Mouse (Mus musculus) limb, embryonic 12.5 days (tissue): ENCODE data around the gene Dock4. TPM values are rescaled to one million over a fixed set of nuclear protein-coding genes. Genes with fewer than 3 reads are reported as not detected.

Experiments used
- ATAC-seq: fragments of 200-750 bp; cut with Nextera tagmentation; 2 replicates; pipeline ENCODE4 v1.8.0; 2017; ENCODE audit warnings: low read depth, moderate TSS enrichment; ENCODE audit not compliant: insufficient number of reproducible peaks, insufficient read depth, low FRiP score, low TSS enrichment
- H3K27ac ChIP-seq: fragments of 300-500 bp; sonication (generic); 2 replicates; pipeline ENCODE4 v1.5.1; 2016; ENCODE audit warnings: mild to moderate bottlenecking, moderate library complexity
- H3K27me3 ChIP-seq: fragments of 300-500 bp; sonication (generic); 2 replicates; pipeline ENCODE4 v1.6.1; 2016; ENCODE audit warnings: mild to moderate bottlenecking, moderate library complexity
- H3K36me3 ChIP-seq: fragments of 300-500 bp; sonication (generic); 2 replicates; pipeline ENCODE4 v1.6.1; 2016; ENCODE audit warnings: mild to moderate bottlenecking, moderate library complexity
- H3K4me1 ChIP-seq: fragments of 300-500 bp; sonication (generic); replicated peaks from 2 replicates; pipeline ENCODE4 v1.6.1; 2016
- H3K4me2 ChIP-seq: fragments of 300-500 bp; sonication (generic); 2 replicates; pipeline ENCODE4 v1.6.1; 2016; ENCODE audit warnings: mild to moderate bottlenecking, moderate library complexity
- H3K4me3 ChIP-seq: fragments of 300-500 bp; sonication (generic); replicated peaks from 2 replicates; pipeline ENCODE4 v1.5.1; 2016; ENCODE audit warnings: mild to moderate bottlenecking
- H3K9ac ChIP-seq: fragments of 300-500 bp; sonication (generic); replicated peaks from 2 replicates; pipeline ENCODE4 v1.6.1; 2016; ENCODE audit warnings: mild to moderate bottlenecking, moderate library complexity
- H3K9me3 ChIP-seq: fragments of 300-500 bp; sonication (generic); 2 replicates; pipeline ENCODE4 v1.6.1; 2016; ENCODE audit warnings: mild to moderate bottlenecking, moderate library complexity
- WGBS: fragments of 180-500 bp; shearing (Covaris S2); methylation state at CpG from one replicate; pipeline ENCODE4 v1.1.7; 2016; 5-methylcytosine and 5-hydroxymethylcytosine counted together
- polyA plus RNA-seq: library from polyadenylated mRNA; unstranded; fragments of >200 nt; fragmentation: Nextera tagmentation; extraction: Ambion mirVana; gene quantifications from 2 replicates; pipeline ENCODE4 v1.2.1, GENCODE M21; 2016

Dock4 gene
- polyA plus RNA-seq, 1 experiment from 2014 or later: 24.9 TPM

DNA sequence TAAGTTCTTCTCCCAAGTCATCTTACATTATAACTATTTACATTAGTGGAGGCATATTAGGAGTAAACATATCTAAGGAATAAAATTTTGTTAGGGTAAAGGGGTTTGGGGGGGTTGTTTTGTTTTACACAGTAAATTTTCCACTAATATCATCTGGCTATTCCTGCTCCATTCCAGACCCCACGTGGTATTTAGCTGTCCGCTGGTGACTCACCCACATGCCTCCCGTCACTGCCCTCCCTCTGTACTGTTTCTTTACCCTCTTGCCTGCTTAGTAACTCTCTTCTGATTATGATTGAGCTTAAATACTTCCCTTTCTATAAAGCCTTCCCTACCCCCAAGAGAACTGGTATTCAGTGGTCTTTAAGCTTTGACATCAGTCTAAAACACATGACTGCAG, 266.5 kb downstream of the Dock4 start:
- Histone ChIP-seq H3K36me3 (no peaks in the 10 kb centered on the region), H3K4me2 (no peak overlapping the region), H3K27me3 (no peaks in the 10 kb centered on the region), H3K4me3 (no peak overlapping the region), H3K4me1 (no peaks in the 10 kb centered on the region), H3K9me3 (no peaks in the 10 kb centered on the region), H3K9ac (no peak overlapping the region), H3K27ac (no peak overlapping the region)
- WGBS: 82% methylated on average over 3 of the region's 3 CpGs
- no peak for ATAC-seq

DNA sequence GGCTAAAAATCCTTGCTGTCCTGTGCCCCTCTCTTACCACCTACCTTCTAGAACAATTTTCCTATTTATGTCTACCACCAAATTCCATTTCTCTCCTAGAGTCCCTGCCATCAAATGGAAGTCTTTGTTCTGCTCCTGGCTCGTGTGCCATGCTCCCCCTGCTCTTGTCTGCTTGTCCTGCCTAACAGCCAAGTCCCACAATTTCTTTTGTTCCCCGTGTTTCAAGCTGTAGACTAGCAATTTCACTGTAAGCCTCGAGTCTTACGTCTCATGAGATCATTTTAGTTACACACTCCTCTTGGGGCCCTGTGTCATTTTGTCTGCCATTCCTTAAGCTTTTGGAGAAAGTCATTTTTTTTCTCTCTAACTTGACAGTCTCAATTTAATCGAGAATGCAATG, 268.5 kb downstream of the Dock4 start:
- Histone ChIP-seq H3K27ac (no peak overlapping the region), H3K4me3 (no peak overlapping the region), H3K27me3 (no peaks in the 10 kb centered on the region), H3K4me1 (no peaks in the 10 kb centered on the region), H3K36me3 (no peaks in the 10 kb centered on the region), H3K4me2 (no peak overlapping the region), H3K9me3 (no peaks in the 10 kb centered on the region), H3K9ac (no peak overlapping the region)
- WGBS: 69% methylated on average over 5 of the region's 5 CpGs
- ATAC-seq: no peak

DNA sequence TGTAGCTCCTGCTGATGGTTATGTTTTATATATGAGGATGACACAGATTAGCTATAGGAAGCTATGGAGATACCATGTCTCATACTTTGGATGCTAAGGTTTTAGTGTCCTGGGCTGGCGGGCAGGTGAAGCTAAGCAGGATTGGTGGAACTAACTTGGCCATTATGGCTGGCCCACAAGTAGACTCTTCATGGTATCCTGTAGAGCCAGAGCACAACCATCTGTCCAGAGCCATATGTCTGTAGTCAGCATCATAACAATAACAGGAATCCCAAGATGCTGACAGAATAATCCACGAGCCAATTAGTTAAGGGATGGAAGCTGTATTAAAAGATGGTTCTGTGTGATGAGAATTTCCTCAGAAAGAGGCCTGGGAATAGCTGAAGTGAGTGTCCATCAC, 269.4 kb downstream of the Dock4 start:
- ATAC-seq: no peak
- no peak overlapping the region for H3K4me2 ChIP-seq
- H3K27ac ChIP-seq: no peak overlapping the region
- no peaks in the 10 kb centered on the region for H3K4me1 ChIP-seq
- no peaks in the 10 kb centered on the region for H3K9me3 ChIP-seq
- WGBS: 86% methylated on average over 2 of the region's 2 CpGs
- H3K36me3 ChIP-seq: no peaks in the 10 kb centered on the region
- H3K4me3 ChIP-seq: no peak overlapping the region
- H3K27me3 ChIP-seq: no peaks in the 10 kb centered on the region
- no peak overlapping the region for H3K9ac ChIP-seq

- ATAC-seq: no peak
- H3K27ac ChIP-seq: no peak overlapping the region
- H3K4me2 ChIP-seq: no peak overlapping the region
- H3K9me3 ChIP-seq: no peaks in the 10 kb centered on the region
- WGBS: 72% methylated on average over 2 of the region's 2 CpGs
- no peak overlapping the region for H3K9ac ChIP-seq
- H3K4me3 ChIP-seq: no peak overlapping the region
- H3K36me3 ChIP-seq: 0 out of 2 replicates have a peak, but pooled peaks cover 4% of the 10 kb centered on the region
- H3K4me1 ChIP-seq: no peaks in the 10 kb centered on the region
- no peaks in the 10 kb centered on the region for H3K27me3 ChIP-seq
Observed at GRCm38 (mm10) chr12:40728373-40728772, 282.6 kb downstream of the Dock4 start.

DNA sequence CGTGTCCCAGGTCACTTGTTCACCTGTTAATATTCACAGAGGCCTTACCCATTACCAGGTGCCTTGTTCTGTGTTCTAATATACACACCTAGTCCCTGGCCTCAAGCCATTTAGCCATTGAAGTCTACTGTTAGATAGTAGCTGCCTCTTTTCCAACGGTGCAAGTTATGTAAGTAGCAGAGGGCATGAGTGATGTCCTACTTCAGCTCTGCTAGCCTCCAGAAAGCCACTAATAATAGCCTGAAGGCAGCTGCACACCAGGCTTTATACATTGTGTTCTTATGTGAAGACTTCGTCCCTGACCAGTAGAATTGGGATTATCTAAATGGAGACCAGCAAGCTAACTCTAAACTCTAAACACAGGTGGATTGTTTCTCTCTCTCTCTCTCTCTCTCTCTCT, 285.0 kb downstream of the Dock4 start:
- no peaks in the 10 kb centered on the region for H3K9me3 ChIP-seq
- H3K4me1 ChIP-seq: no peaks in the 10 kb centered on the region
- H3K27me3 ChIP-seq: no peaks in the 10 kb centered on the region
- no peak overlapping the region for H3K4me3 ChIP-seq
- 0 out of 2 replicates have a peak, but pooled peaks cover 4% of the 10 kb centered on the region for H3K36me3 ChIP-seq
- H3K27ac ChIP-seq: no peak overlapping the region
- ATAC-seq: no peak
- no peak overlapping the region for H3K9ac ChIP-seq
- no peak overlapping the region for H3K4me2 ChIP-seq
- 83% methylated on average over 3 of the region's 3 CpGs for WGBS

GRCm38 (mm10) chr12:40745501-40745900, 299.7 kb downstream of the Dock4 start:
- H3K27me3 ChIP-seq: no peaks in the 10 kb centered on the region
- H3K9me3 ChIP-seq: no peaks in the 10 kb centered on the region
- H3K4me3 ChIP-seq: no peak overlapping the region
- peaks cover 8% of the 10 kb centered on the region; the same call in 1 of the 2 replicates for H3K36me3 ChIP-seq
- H3K27ac ChIP-seq: no peak overlapping the region
- H3K4me2 ChIP-seq: no peak overlapping the region
- H3K9ac ChIP-seq: no peak overlapping the region
- no peaks in the 10 kb centered on the region for H3K4me1 ChIP-seq
- ATAC-seq: no peak
- WGBS: 85% methylated on average over 7 of the region's 7 CpGs

DNA sequence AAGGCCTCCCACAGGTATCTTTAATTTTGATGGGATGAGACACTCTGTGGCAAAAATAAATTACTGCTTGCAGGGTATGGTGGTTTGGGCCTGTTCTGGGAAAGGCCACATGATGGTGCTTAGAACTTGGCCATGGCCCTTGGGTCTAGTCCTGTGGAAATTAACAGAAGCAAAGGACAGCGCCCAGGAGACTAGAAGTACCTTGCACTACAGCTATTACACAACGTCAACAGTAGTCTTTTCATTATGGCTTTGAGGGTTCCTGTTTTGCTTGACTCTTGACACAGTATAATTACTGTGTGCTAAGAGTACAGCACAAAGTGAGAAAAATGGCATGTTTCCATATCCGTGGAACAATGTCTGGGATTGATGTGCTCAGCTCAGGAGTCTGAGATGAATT, 300.3 kb downstream of the Dock4 start:
- H3K4me2 ChIP-seq: no peak overlapping the region
- no peak overlapping the region for H3K9ac ChIP-seq
- H3K36me3 ChIP-seq: peaks cover 8% of the 10 kb centered on the region; the same call in 1 of the 2 replicates
- 88% methylated on average over 3 of the region's 3 CpGs for WGBS
- no peak overlapping the region for H3K27ac ChIP-seq
- ATAC-seq: no peak
- no peaks in the 10 kb centered on the region for H3K4me1 ChIP-seq
- H3K27me3 ChIP-seq: no peaks in the 10 kb centered on the region
- H3K9me3 ChIP-seq: no peaks in the 10 kb centered on the region
- no peak overlapping the region for H3K4me3 ChIP-seq

DNA sequence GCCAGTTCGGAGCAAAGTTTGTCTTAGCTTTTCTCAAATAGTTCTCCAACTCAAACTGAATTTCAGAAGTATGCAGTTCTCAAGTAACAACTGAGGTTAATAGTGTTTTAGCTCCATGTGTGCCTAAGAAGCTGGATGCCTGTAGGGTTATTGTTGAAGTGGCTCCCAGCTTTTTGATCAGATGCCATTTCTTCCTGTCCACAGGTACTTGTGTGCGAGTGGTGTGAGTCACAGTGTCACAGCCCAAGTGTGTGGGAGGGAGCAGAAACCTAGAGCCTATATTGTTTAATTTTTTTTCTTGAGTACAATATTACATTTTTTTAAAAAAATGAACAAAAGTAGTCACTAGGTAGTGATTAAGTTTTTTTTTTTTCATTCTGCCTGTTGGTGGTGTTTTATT, 313.5 kb downstream of the Dock4 start:
- no peak overlapping the region for H3K9ac ChIP-seq
- H3K9me3 ChIP-seq: no peaks in the 10 kb centered on the region
- H3K27ac ChIP-seq: no peak overlapping the region
- no peaks in the 10 kb centered on the region for H3K4me1 ChIP-seq
- no peak overlapping the region for H3K4me2 ChIP-seq
- no peak overlapping the region for H3K4me3 ChIP-seq
- no peak for ATAC-seq
- no peaks in the 10 kb centered on the region for H3K27me3 ChIP-seq
- WGBS: 92% methylated on average over 2 of the region's 2 CpGs
- H3K36me3 ChIP-seq: no peaks in the 10 kb centered on the region

DNA sequence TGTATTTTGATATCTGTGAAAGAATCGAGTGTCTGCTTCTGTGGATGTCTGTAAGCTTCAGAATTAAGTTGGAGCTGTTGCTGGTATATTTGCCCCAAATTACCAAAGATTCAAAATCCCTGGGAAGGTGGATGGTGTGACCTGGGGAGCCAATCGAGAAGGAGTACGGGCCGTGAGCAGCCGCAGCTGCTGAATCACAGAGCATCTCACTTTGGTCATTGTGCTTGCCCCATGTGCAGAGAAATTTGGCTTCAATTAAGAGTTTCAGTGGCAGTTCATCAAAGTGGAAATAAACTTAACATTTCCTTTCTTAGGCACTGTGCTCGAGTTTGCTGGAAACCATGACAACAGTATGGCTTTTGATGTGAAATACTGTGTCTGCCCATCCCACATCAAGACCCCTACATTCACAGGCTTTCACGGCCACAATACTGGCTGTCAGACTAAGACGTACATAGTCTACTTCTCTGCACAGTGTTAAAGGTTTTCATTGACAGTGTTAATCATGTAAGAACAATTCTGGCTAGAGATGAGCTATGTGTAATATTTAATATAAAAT, 321.6 kb downstream of the Dock4 start:
- Histone ChIP-seq H3K27ac (no peak overlapping the region), H3K36me3 (no peaks in the 10 kb centered on the region), H3K9ac (no peak overlapping the region), H3K4me2 (no peak overlapping the region), H3K27me3 (no peaks in the 10 kb centered on the region), H3K4me1 (peaks cover 10% of the 10 kb centered on the region), H3K4me3 (no peak overlapping the region), H3K9me3 (no peaks in the 10 kb centered on the region)
- no peak for ATAC-seq
- WGBS: 51% methylated on average over 8 of the region's 8 CpGs

GRCm38 (mm10) chr12:40773091-40773490, 327.3 kb downstream of the Dock4 start:
- Histone ChIP-seq H3K9me3 (no peaks in the 10 kb centered on the region), H3K27ac (no peak overlapping the region), H3K4me2 (no peak overlapping the region), H3K4me1 (peaks cover 10% of the 10 kb centered on the region; the same call in 1 of the 2 replicates), H3K27me3 (no peaks in the 10 kb centered on the region), H3K4me3 (no peak overlapping the region), H3K36me3 (no peaks in the 10 kb centered on the region), H3K9ac (no peak overlapping the region)
- WGBS: 77% methylated on average over 1 of the region's 1 CpGs
- ATAC-seq: no peak

- Histone ChIP-seq H3K36me3 (no peaks in the 10 kb centered on the region), H3K4me3 (no peak overlapping the region), H3K4me2 (no peak overlapping the region), H3K27me3 (no peaks in the 10 kb centered on the region), H3K9me3 (no peaks in the 10 kb centered on the region), H3K9ac (no peak overlapping the region), H3K4me1 (no peaks in the 10 kb centered on the region), H3K27ac (no peak overlapping the region)
- ATAC-seq: no peak
- 86% methylated on average over 6 of the region's 6 CpGs for WGBS
Observed at GRCm38 (mm10) chr12:40781554-40781953, 335.8 kb downstream of the Dock4 start.

GRCm38 (mm10) chr12:40788621-40789111, 342.9 kb downstream of the Dock4 start:
- H3K4me1 ChIP-seq: peaks cover 19% of the 10 kb centered on the region
- no peak overlapping the region for H3K4me2 ChIP-seq
- WGBS: 27% methylated on average over 3 of the region's 3 CpGs
- H3K4me3 ChIP-seq: no peak overlapping the region
- no peak overlapping the region for H3K9ac ChIP-seq
- H3K9me3 ChIP-seq: no peaks in the 10 kb centered on the region
- H3K27me3 ChIP-seq: 0 out of 2 replicates have a peak, but pooled peaks cover 8% of the 10 kb centered on the region
- no peaks in the 10 kb centered on the region for H3K36me3 ChIP-seq
- 0 out of 2 replicates have a peak overlapping the region, but pooled peaks have one; percentile 50 for H3K27ac ChIP-seq
- ATAC-seq: peak; percentile 85; the same call in 1 of the 2 replicates
